Mouse (Mus musculus) stomach, embryonic 16.5 days (tissue): ENCODE measurements around the gene Nr5a2. TPM values are rescaled to one million over a fixed set of nuclear protein-coding genes. Genes with fewer than 3 reads are reported as not detected.
"Not testable (repeated sequence)": the region's sequence is repeated elsewhere in the genome, so short reads cannot be mapped to it uniquely, and the experiment has no call there.

Source experiments
- ATAC-seq: fragments of 200-750 bp; cut with Nextera tagmentation; 2 replicates; pipeline ENCODE4 v1.8.0; 2017; ENCODE audit warnings: moderate number of reproducible peaks, moderate TSS enrichment; ENCODE audit not compliant: insufficient read depth, low FRiP score
- H3K27ac ChIP-seq: fragments of 300-500 bp; sonication (generic); 2 replicates; pipeline ENCODE4 v1.5.1; 2014; ENCODE audit warnings: low read length
- H3K27me3 ChIP-seq: fragments of 300-500 bp; sonication (generic); 2 replicates; pipeline ENCODE4 v1.6.1; 2014; ENCODE audit warnings: low read length, control low read depth, mixed read lengths; ENCODE audit not compliant: control insufficient read depth, insufficient read depth
- H3K36me3 ChIP-seq: fragments of 300-500 bp; sonication (generic); 2 replicates; pipeline ENCODE4 v1.6.1; 2014; ENCODE audit warnings: low read length; ENCODE audit not compliant: control insufficient read depth, insufficient read depth
- H3K4me1 ChIP-seq: fragments of 300-500 bp; sonication (generic); 2 replicates; pipeline ENCODE4 v1.6.1; 2014; ENCODE audit warnings: low read length, control low read depth, mixed read lengths; ENCODE audit not compliant: control insufficient read depth, insufficient read depth
- H3K4me2 ChIP-seq: fragments of 300-500 bp; sonication (generic); 2 replicates; pipeline ENCODE4 v1.6.1; 2014; ENCODE audit warnings: low read depth, low read length, mixed read lengths
- H3K4me3 ChIP-seq: fragments of 300-500 bp; sonication (generic); replicated peaks from 2 replicates; pipeline ENCODE4 v1.5.1; 2014; ENCODE audit warnings: mild to moderate bottlenecking, low read length
- H3K9ac ChIP-seq: fragments of 300-500 bp; sonication (generic); 2 replicates; pipeline ENCODE4 v1.6.1; 2014; ENCODE audit warnings: low read length
- H3K9me3 ChIP-seq: fragments of 300-500 bp; sonication (generic); replicated peaks from 2 replicates; pipeline ENCODE4 v1.6.1; 2016; ENCODE audit warnings: low read length, control low read depth; ENCODE audit not compliant: control insufficient read depth
- WGBS: fragments of 180-500 bp; shearing (Covaris S2); extraction: QIAGEN DNeasy Blood & Tissue Kit; methylation state at CpG from one replicate; pipeline ENCODE4 v1.1.7; 2014; 5-methylcytosine and 5-hydroxymethylcytosine counted together
- polyA plus RNA-seq: library from polyadenylated mRNA; unstranded; fragments of >200 nt; fragmentation: Nextera tagmentation; extraction: Ambion mirVana; gene quantifications from 2 replicates; pipeline ENCODE4 v1.2.1, GENCODE M21; 2015

Nr5a2 gene
- polyA plus RNA-seq, 1 experiment from 2014 or later, result 4.1 TPM

DNA sequence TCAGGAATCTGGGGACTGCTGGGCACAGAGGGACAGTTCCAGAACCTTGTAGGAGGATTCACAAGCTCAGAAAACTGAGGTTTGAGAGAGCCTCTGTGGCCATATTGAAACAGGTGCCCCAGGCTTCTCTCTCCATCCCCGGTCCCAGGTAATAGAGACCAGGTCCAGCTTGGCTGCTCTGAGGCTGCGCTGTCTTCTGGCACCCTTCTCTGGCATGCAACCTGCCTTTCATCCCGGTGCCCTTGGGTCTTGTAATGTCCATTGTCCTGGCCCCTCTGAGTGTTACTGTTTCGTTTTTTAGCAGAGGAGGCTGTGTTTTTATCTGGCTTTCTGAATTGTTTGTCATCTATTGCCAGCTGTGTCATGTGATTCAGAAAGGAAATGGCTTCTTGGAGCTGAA, 136.4 kb downstream of the Nr5a2 start:
- ATAC-seq, result no peak
- no peak overlapping the region for H3K4me3 ChIP-seq

DNA sequence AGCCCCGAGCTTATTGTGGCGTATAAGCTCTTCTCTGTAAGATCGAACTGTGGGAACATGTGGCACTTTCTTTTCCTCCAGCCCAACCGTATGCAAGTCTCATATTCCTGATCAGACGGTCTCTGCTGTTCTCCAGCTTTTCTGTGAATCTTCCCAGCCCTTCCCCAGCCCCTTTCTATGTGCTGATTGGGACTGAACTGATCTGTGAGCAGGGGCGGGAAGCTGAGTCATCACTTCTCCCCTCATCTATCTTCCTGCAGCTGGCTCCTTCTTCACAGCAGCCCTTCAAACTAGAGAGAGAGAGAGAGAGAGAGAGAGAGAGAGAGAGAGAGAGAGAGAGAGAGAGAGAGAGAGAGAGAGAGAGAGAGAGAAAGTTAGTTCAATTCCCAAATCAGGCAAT, 159.6 kb downstream of the Nr5a2 start:
- Histone ChIP-seq H3K9ac (no peak overlapping the region), H3K27ac (no peak overlapping the region), H3K4me3 (no peak overlapping the region), H3K4me2 (no peak overlapping the region), H3K27me3 (no peaks in the 10 kb centered on the region), H3K9me3 (no peaks in the 10 kb centered on the region), H3K36me3 (no peaks in the 10 kb centered on the region), H3K4me1 (no peaks in the 10 kb centered on the region)
- WGBS, result 50% methylated on average over 6 of the region's 6 CpGs
- ATAC-seq, result no peak

More for the DNA sequence above, 136.4 kb downstream of the Nr5a2 start:
- WGBS, result 77% methylated on average over 4 of the region's 4 CpGs
- no peak overlapping the region for H3K27ac ChIP-seq
- H3K9me3 ChIP-seq, result no peaks in the 10 kb centered on the region
- no peak overlapping the region for H3K4me2 ChIP-seq
- no peaks in the 10 kb centered on the region for H3K36me3 ChIP-seq
- no peak overlapping the region for H3K9ac ChIP-seq
- no peaks in the 10 kb centered on the region for H3K4me1 ChIP-seq
- H3K27me3 ChIP-seq, result no peaks in the 10 kb centered on the region

DNA sequence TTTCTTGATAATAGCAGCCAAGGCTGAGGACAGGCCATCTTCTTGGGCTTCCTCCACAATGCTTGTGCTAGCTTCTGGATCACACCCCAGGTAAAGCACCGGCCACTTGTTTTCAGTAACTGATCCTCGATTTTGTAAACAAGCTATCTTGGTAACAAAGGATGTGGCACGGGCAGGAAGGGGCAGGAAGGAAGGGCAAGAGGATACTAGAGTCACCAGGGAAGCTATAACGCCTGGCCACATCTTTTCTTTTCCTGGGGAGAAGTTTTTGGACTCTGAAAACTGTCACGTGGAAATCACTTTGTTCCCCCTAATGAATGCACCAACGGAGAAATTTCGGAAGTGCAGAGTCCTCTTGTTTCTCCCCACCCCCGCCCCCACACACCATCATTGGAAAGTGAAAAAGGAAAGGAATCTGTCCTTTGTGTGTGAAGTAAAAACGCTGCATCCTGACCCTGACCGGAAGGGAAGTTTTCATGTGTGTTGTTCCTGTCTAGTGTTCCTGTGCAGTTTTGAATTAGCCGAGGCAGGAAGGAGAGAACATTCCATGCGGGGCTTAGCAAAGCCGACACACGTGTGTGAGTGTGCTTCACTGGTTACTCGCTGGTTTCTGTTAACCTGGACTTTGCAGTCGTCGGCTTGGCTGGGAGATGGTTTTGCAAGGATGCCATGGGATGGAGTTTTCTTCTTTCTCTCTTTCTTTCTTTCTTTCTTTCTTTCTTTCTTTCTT, 163.7 kb downstream of the Nr5a2 start:
- 35% methylated on average over 17 of the region's 17 CpGs for WGBS
- Histone ChIP-seq H3K36me3 (no peaks in the 10 kb centered on the region), H3K27ac (no peak overlapping the region), H3K4me1 (no peaks in the 10 kb centered on the region), H3K9me3 (no peaks in the 10 kb centered on the region), H3K27me3 (no peaks in the 10 kb centered on the region), H3K9ac (no peak overlapping the region), H3K4me3 (no peak overlapping the region), H3K4me2 (peak overlapping the region; percentile 15; the same call in 1 of the 2 replicates)
- ATAC-seq, result no peak

DNA sequence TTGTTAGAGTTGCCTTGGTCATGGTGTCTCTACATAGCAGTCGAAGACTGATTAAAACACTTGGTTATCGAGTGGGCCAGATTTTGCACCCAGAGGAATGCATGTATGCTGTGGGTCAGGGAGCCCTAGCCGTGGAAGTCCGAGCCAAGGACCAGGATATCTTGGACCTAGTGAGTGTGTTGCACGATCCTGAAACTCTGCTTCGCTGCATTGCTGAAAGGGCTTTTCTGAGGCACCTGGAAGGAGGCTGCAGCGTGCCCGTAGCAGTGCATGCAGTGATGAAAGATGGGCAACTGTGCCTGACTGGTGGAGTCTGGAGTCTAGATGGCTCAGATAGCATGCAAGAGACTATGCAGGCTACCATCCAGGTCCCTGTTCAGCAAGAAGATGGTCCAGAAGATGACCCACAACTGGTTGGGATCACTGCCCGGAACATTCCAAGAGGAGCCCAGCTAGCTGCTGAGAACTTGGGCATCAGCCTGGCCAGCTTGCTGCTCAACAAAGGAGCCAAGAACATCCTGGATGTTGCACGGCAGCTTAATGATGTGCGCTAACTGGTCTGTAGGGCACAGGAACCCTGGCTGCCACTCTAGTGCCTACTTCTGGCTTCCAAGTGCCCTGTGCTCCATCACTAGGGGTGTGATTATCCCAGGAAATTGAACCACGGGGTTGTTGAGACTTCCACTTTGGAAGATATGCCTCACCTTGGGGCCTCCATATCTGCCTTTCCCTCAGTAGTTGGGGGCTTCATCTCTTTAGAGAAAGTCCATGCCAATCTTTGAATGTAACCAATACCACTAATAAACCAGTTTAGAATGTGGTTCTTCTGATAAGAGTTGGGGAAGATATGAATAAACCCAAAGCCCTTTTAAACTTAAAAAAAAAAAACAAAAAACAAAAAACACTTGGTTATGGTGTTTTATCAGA, 167.0 kb downstream of the Nr5a2 start:
- not testable (repeated sequence) for H3K4me3 ChIP-seq, ATAC-seq, H3K36me3 ChIP-seq, H3K9ac ChIP-seq, H3K27me3 ChIP-seq, H3K27ac ChIP-seq, H3K9me3 ChIP-seq, H3K4me1 ChIP-seq, H3K4me2 ChIP-seq
- WGBS, result 92% methylated on average over 12 of the region's 12 CpGs
